Mouse (Mus musculus) thymus, postnatal 36 days (tissue): ENCODE results near the gene Ube3b.
A peak's percentile ranks its signal among the peaks of the same experiment; 100 is the strongest.

Experiments used
- DNase-seq, 2 experiments: peaks; one replicate each; pipeline ENCODE4 v3.0.0; 2022; ENCODE audit warnings: mixed read lengths in 2 of 2

Gene Ube3b

DNA sequence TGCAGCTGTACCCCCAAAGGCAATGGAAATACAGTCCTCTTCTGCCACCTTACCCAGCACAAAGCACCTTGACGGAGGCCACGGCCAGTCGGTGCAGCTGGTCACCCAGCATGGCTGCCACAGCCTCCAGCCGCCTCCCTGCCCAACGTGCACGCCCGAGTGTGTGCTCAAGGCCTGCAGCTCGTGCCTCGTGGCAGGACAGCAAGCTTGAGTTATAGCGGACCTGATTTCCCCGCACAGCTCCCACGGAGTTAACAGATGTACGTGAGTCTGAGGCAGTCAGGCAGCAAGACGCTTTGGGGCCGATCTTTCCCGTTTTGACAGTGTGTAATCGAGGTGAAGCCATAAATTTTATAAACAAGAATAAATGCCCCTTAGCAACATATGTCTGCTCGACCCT lies 48.2 kb downstream of the Ube3b start:
- no peak for DNase-seq

DNA sequence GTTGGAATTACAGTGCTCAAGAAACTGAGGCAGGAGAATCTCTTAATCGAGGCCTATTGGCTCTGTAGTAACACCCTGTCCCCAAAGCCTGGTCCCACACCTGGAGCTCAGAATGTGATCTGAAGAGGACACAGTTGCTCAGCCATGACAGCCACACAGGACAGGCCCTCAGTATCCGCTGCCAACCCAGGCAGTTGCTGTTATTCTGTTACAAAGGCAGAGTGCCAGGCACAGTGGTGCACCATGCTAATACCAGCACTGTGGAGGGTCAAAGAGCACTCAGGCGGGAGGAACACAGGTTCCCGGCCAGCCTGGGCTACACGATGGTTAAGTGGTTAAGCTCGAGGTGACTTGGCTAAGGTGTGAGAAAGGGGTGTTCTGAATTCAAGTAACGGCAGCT lies 49.4 kb downstream of the Ube3b start:
- no peak for DNase-seq

DNA sequence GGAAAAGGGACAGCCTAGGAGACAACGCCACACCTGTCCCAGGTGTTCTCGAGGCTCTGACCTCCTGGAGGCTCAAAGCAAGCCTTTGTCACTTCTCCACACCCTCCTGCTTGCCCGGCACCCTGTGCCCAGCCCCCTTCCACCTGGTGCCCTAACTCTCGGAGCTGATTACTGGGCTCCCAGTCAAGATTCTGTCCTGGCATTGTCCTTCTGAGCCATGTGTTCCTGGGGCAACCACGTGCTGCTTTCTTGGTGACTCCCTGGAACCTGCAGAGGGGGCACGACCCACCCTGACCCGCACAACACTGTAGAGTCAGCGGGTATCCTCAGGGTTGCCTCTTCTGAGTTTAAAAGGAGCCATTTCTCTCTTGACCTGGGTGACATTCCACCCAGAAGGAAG lies 54.0 kb downstream of the Ube3b start:
- DNase-seq = no peak

DNA sequence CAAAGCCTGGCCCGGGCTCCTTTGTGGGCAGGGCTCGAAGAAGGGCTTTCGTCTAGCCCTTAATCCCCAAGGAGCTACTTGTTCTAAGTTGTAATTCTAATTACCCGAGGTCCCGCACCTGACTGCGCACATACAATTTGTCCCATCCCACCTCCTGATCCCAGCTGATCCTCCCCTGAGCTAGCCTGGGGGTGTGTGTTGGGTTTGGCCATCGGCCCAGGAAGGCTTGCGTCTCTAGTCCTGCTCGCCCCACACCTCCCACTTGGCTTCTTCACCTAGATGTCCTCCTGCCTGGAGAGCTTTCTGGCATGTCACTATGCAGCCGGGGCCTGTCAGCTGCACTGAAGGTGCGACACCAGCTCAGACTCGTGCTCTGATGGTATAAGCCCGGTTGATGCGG lies 55.2 kb downstream of the Ube3b start:
- DNase-seq = no peak

DNA sequence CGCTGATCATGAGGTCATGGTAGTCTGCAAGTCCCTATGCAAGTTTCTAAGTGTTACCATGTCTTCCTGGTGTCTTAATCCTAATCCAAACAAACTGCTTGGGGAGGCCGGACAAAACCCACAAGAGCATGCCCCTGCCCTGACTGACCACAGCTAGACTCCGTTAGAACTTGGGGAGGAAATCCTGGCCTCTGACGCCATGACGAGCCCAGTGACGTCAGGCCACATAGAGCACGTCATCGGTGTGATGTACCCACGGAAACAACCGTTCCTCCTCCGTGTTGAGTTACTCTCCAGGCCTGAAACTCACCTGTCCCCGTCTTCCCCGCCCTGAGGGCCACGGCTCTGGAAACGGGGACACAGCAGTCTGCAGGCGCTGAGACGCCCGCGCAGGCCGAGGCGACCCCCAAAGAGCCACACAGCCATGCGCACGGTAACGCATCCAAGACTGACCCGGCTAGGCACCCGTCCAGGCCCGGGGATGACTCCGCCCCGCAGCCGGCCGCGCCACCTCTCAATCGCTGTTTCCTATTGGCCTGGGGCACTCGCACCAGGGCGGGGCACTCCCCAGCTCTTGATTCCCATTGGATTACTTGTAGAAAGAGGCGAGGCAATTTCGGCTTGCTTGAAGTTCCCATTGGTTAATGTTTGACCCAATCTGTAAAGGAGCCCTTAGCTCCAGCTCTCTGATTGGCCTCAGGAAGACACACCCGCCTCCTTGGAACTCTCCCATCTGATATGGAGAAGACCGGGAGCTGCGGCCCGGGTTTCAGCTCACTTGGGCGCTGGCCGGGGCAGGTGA lies 63.4 kb downstream of the Ube3b start, which contains the start of the genes Mmab and Mvk:
Gene Mmab (minus strand): TSS at position 495 of the 802 bp plus-strand sequence.
Gene Mvk (plus strand): TSS at position 704 of the 802 bp plus-strand sequence.
- peak; percentile 96 to 97 for DNase-seq

DNA sequence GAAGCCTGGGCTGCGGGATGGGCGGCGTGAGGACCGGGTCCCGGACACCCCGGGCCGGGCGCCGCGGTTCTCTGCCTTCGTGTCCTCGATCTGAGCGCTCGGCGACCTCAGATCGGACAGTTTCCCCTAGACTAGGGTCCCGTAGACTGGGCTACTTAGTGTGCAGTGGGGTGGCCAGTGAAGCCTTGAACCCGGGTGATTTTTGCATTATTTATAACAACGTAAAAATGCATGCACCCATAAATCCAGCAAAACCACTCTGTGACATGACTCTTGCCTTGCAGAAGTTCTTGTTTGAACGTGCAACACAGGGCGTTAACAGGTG lies 63.9 kb downstream of the Ube3b start:
- no peak for DNase-seq

DNA sequence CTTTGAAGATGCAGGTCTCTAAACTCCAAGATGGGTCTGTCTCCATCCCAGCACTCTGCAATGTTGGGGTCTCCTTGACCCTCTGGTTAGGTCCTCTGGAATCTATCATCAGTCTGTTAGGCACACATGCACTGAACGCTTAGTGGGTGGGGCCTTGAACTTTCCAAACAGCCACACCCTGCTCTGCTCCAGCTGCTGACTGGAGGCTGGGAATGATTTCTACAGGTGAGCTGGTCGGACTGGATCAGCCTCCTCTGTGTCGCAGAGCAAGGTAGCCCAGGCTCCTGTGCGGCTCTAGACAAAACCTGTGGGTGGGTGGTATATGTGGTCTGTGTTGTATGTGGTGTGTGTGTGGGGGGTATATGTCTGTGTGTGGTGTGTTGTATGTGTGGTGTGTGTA lies 68.6 kb downstream of the Ube3b start:
- no peak for DNase-seq

DNA sequence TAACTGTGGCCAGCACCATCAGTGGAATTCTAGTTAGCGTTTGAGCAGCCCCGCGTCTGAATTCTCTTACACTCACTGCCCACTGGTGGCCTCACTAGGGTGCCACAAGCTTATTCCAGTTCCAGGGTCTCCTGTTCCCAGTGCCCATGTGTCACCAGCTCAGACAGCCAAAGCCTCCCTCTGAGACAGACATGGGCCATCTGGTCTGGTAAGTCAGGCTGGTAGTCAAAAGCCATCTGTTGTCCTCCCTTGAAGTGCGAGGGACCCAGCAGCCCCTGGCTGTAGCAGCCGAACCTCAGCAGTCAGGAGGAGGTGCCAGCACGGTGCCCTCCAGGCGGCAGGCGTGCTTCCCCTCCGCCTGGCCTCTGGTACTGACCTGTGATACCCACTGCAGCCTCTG lies 75.9 kb downstream of the Ube3b start:
- DNase-seq = no peak

DNA sequence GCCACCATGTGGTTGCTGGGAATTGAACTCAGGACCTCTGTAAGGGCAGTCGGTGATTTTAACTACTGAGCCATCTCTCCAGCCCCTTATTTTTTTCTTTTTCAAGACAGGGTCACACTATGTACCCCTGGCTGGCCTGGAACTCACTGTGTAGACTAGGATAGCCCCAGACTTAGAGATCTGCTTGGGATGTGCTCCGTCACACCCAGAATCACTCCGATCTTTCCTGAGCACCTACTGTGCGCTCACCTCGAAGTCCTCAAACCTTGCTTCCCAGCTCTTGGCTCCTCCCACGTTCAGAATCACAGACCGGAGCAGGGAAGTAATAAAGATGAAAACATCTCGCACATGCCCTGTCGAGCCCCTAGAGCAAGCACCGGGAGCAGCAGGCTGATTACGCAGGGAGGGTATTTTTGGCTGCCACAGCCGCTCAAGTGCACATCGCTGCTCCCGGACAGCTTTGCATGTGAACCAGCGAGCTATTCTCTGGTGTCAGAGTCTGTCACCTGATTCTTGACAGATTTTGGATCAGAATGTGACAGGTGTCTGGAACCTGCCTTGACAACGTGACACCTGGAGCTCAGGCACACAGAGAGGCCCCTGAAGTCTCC lies 76.7 kb downstream of the Ube3b start:
- DNase-seq = no peak

DNA sequence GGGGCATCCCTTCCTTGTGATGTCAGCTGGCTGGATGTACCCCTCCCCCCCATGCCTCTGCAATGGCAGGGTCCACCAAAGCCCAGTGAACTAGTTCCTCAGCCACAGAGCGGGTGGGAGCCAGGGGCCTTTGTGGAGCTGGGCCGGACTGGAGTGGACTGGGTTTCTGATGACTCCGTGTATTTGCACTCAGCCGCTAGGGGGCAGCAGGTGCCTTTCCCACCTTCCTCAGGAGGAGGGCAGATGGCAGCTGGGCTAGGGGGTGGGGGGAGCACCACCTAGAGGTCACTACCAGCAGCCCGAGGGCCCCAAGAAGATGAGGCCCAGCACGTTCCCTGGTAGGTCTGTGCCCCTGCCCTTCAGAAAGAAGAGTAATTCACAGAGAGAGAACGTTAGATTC lies 80.8 kb downstream of the Ube3b start:
- peak; percentile 84 to 87 for DNase-seq

DNA sequence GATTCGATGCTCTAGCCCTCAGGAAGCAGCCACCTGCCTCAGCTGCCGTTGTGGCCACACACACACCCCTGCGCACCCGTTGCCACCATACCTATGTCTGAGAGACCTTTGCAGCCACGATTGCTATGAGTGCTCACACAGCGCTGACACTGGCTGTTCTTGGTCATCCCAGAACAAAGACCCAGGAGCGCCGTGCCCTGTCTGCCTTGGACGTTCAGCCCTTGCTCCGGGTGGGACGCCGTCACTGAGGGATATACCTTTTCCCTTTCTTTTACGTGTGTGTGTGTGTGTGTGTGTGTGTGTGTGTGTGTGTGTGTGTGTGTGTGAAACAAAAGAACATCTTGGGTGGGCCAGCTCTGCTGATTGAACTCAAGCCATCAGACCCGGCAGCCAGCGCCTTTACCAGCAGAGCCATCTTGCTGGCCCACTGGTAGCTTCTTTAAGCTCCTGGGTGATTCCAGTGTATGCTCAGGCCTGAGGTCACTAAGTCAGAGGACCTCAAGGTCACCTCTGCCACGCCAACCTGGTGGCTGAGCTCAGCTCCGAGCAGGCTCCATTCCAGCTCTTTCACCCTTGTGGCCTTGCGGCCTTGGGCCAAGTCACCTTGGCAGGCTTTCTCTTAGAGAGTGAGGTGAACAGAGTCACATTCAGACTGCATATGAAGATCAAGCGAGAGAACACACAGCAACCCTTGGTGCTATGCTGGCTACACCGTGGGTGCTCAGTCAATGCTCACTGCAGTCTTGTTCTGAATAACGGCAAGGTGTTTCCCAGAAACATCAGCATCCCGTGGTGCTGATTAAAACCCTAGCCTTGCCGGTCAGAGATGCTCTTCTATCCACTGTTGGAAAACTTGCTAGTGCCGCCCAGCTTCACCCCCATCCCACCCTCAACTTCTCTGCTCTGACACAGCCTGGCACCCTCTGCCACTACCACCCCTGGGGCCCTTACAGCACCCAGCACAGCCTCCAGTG lies 81.9 kb downstream of the Ube3b start:
- no peak for DNase-seq

DNA sequence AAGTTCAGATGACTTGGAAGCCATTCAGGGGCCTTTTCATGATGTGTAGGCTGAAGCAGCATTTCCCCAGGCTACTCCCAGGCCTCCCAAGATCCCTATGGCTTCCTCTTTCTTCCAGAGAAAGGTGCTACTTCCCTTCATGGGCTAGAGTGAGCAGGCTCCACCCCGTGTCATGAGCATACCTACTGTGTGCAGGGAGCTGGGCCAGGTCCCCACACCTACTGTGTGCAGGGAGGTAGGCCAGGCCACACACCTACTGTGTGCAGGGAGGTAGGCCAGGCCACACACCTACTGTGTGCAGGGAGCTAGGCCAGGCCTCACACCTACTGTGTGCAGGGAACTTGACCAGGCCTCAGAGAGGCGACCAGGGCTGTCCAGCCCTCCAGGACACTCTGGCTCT lies 84.2 kb downstream of the Ube3b start:
- DNase-seq = no peak

DNA sequence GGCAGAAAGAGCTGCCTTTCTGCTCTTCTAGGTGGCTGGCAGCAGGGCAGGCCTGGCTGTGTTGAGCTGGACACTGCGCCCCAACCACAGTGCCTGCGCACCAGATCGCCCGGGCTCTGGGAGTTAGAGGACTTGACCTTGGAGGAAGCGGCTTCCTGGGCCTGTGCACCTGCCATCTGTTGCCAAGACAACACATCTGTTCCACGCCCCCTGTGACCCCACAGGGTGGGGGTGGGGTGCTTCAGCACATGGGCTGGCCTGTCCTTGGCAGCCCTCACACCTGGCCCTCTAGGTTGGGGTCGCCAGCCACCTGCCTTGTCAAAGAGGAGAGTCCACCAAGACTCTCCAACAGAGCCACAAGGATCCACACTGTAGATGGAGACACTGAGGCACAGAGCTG lies 85.2 kb downstream of the Ube3b start:
- DNase-seq = peak; percentile 35 to 62

DNA sequence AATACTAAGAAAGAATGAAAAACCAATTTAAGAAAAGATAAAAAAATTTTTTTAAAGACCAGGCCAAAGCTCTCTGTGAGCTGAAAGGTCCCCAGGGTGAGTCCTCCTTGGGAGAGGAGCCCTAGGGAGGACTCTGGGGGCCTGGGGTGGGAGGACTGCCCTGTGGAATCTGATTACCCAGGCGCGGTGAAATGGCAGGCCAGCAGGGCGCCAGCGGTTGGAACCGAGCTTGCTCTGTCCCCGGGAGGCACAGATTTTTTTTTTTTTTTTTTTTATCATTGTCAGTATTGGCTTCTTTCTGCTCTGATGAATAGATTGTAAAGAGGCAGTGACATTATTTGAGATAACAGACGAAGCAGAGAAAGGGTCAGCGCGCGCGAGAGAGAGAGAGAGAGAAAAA lies 86.6 kb downstream of the Ube3b start:
- no peak for DNase-seq

DNA sequence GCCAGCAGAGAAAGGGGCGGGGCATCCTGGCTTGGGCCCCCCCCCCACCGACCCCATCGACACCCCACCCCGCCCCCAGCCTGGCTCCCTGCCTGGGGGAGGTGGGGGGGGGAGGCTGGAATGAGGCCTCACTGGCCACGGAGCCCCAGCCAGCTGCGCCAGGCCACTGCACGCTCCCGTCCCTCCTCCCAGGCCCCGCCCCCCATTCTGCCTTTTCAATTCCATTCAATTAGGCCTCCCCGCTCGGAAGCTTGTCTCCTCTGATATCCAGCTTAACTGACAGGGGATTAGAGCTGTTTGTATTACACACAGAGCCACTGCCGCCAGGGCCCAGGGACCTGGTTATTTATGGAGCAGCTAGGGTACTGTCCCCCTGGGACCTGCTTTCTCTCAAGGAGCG lies 87.0 kb downstream of the Ube3b start:
- DNase-seq = no peak

DNA sequence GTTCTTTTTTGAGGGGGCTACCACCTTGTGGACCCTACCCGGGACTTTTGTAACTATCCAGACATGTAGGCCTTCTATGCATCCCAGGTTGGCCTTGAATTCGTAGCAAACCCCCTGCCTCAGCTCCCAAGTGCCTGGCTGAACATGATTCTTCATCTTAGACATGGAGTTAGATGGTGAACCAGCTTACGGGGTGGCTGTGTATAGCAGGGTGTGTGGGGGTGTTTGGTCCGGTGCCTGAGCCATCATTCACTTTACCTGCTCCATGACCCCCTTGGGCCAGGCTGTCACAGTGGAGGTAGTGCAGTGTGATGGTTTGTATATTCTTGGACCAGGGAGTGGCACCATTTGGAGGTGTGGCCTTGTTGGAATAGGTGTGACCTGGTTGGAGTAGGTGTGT lies 87.6 kb downstream of the Ube3b start:
- no peak for DNase-seq

DNA sequence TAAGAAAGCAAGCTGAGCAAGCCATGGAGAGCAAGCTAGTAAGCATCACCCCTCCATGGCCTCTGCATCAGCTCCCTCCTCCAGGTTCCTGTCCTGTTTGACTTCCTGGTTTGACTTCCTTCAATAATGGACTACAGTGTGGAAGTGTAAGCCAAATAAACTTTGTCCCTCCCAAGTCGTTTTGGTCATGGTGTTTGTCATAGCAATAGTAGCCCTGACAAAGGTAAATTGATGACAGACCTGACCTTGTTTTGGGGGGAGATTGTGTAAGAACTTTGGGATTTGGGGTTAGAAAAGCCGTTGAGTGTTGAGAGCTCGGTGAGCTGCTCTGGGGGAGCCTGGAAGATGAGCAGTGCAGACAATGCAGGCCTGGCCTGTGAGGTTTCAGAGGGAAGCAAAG lies 90.0 kb downstream of the Ube3b start:
- no peak for DNase-seq
